Mouse (Mus musculus) embryonic facial prominence, embryonic 15.5 days (tissue): Measurements from ENCODE around the gene 2610507B11Rik. TPM values are rescaled to one million over a fixed set of nuclear protein-coding genes. Genes with fewer than 3 reads are reported as not detected.

Experiments used
- ATAC-seq: fragments of 200-750 bp; cut with Nextera tagmentation; 2 replicates; pipeline ENCODE4 v1.8.0; 2017; ENCODE audit warnings: low read depth, moderate TSS enrichment; ENCODE audit not compliant: insufficient number of reproducible peaks, low FRiP score, low TSS enrichment
- H3K27ac ChIP-seq: fragments of 300-500 bp; sonication (generic); replicated peaks from 2 replicates; pipeline ENCODE4 v1.5.1; 2015; ENCODE audit warnings: mild to moderate bottlenecking, inconsistent platforms
- H3K27me3 ChIP-seq: fragments of 300-500 bp; sonication (generic); 2 replicates; pipeline ENCODE4 v1.6.1; 2015; ENCODE audit warnings: inconsistent platforms
- H3K36me3 ChIP-seq: fragments of 300-500 bp; sonication (generic); 2 replicates; pipeline ENCODE4 v1.6.1; 2015; ENCODE audit warnings: mild to moderate bottlenecking, inconsistent platforms
- H3K4me1 ChIP-seq: fragments of 300-500 bp; sonication (generic); 2 replicates; pipeline ENCODE4 v1.6.1; 2015; ENCODE audit warnings: inconsistent platforms
- H3K4me2 ChIP-seq: fragments of 300-500 bp; sonication (generic); replicated peaks from 2 replicates; pipeline ENCODE4 v1.6.1; 2015; ENCODE audit warnings: mild to moderate bottlenecking, inconsistent platforms
- H3K4me3 ChIP-seq: fragments of 300-500 bp; sonication (generic); replicated peaks from 2 replicates; pipeline ENCODE4 v1.5.1; 2015; ENCODE audit warnings: mild to moderate bottlenecking, inconsistent platforms
- H3K9ac ChIP-seq: fragments of 300-500 bp; sonication (generic); 2 replicates; pipeline ENCODE4 v1.6.1; 2015; ENCODE audit warnings: inconsistent platforms
- H3K9me3 ChIP-seq: fragments of 300-500 bp; sonication (generic); replicated peaks from 2 replicates; pipeline ENCODE4 v1.6.1; 2016; ENCODE audit warnings: inconsistent platforms
- WGBS: fragments of 180-500 bp; shearing (Covaris S2); methylation state at CpG from one replicate; pipeline ENCODE4 v1.1.7; 2015; 5-methylcytosine and 5-hydroxymethylcytosine counted together
- polyA plus RNA-seq: library from polyadenylated mRNA; unstranded; fragments of >200 nt; fragmentation: Nextera tagmentation; extraction: Ambion mirVana; gene quantifications from 2 replicates; pipeline ENCODE4 v1.2.1, GENCODE M21; 2015

The 2610507B11Rik gene
- polyA plus RNA-seq, result 63.8 and 74.0 TPM in 2 replicates

GRCm38 (mm10) chr11:78261380-78262352 is at the start of gene 2610507B11Rik:
TSS of gene 2610507B11Rik (plus strand) at chr11:78261752.
- under 1% methylated on average over 114 of the region's 115 CpGs for WGBS
- H3K4me3 ChIP-seq, result peak within 1 kb of the TSS; percentile 94
- peak; percentile 98 for ATAC-seq
- no peaks in the 10 kb centered on the region for H3K9me3 ChIP-seq
- peak within 1 kb of the TSS; percentile 73 for H3K9ac ChIP-seq
- H3K27ac ChIP-seq, result peak within 1 kb of the TSS; percentile 88
- H3K36me3 ChIP-seq, result peaks cover 30% of the 10 kb centered on the region
- peaks cover 9% of the 10 kb centered on the region; the same call in 1 of the 2 replicates for H3K4me1 ChIP-seq
- peaks cover 4% of the 10 kb centered on the region; the same call in 1 of the 2 replicates for H3K27me3 ChIP-seq
- peak within 1 kb of the TSS; percentile 76 for H3K4me2 ChIP-seq

GRCm38 (mm10) chr11:78213086-78213817 is 48.3 kb upstream of the 2610507B11Rik start:
- ATAC-seq, result no peak
- Histone ChIP-seq H3K4me3 (no peak overlapping the region), H3K36me3 (peaks cover 97% of the 10 kb centered on the region), H3K27me3 (no peaks in the 10 kb centered on the region), H3K9me3 (no peaks in the 10 kb centered on the region), H3K4me1 (no peaks in the 10 kb centered on the region), H3K9ac (no peak overlapping the region), H3K4me2 (no peak overlapping the region), H3K27ac (no peak overlapping the region)
- 94% methylated on average over 14 of the region's 14 CpGs for WGBS

GRCm38 (mm10) chr11:78215709-78216317 is 45.7 kb upstream of the 2610507B11Rik start:
- Histone ChIP-seq H3K4me2 (no peak overlapping the region), H3K4me3 (no peak overlapping the region), H3K9ac (no peak overlapping the region), H3K4me1 (no peaks in the 10 kb centered on the region), H3K27ac (no peak overlapping the region), H3K36me3 (peaks cover 95% of the 10 kb centered on the region), H3K27me3 (no peaks in the 10 kb centered on the region), H3K9me3 (no peaks in the 10 kb centered on the region)
- no peak for ATAC-seq
- WGBS, result 85% methylated on average over 11 of the region's 11 CpGs

- no peak overlapping the region for H3K4me3 ChIP-seq
- H3K27me3 ChIP-seq, result no peaks in the 10 kb centered on the region
- H3K36me3 ChIP-seq, result peaks cover 96% of the 10 kb centered on the region
- ATAC-seq, result no peak
- 82% methylated on average over 4 of the region's 4 CpGs for WGBS
- no peak overlapping the region for H3K9ac ChIP-seq
- no peaks in the 10 kb centered on the region for H3K4me1 ChIP-seq
- H3K9me3 ChIP-seq, result no peaks in the 10 kb centered on the region
- no peak overlapping the region for H3K4me2 ChIP-seq
- no peak overlapping the region for H3K27ac ChIP-seq
Observed at GRCm38 (mm10) chr11:78223586-78223985, 38.0 kb upstream of the 2610507B11Rik start.

- Histone ChIP-seq H3K27ac (no peak overlapping the region), H3K4me3 (no peak overlapping the region), H3K9me3 (no peaks in the 10 kb centered on the region), H3K27me3 (no peaks in the 10 kb centered on the region), H3K9ac (no peak overlapping the region), H3K4me1 (no peaks in the 10 kb centered on the region), H3K4me2 (no peak overlapping the region), H3K36me3 (peaks cover 80% of the 10 kb centered on the region)
- ATAC-seq, result no peak
- 90% methylated on average over 6 of the region's 6 CpGs for WGBS
Observed at GRCm38 (mm10) chr11:78231518-78231917, 30.0 kb upstream of the 2610507B11Rik start.

GRCm38 (mm10) chr11:78240193-78240857 is 21.2 kb upstream of the 2610507B11Rik start:
- peaks cover 16% of the 10 kb centered on the region for H3K36me3 ChIP-seq
- 89% methylated on average over 9 of the region's 9 CpGs for WGBS
- H3K4me1 ChIP-seq, result peaks cover 20% of the 10 kb centered on the region
- no peak overlapping the region for H3K9ac ChIP-seq
- no peak overlapping the region for H3K4me3 ChIP-seq
- no peak for ATAC-seq
- no peak overlapping the region for H3K27ac ChIP-seq
- no peaks in the 10 kb centered on the region for H3K27me3 ChIP-seq
- H3K4me2 ChIP-seq, result no peak overlapping the region
- no peaks in the 10 kb centered on the region for H3K9me3 ChIP-seq

- H3K4me2 ChIP-seq, result peak overlapping the region; percentile 70
Observed at GRCm38 (mm10) chr11:78245261-78245626, 16.3 kb upstream of the 2610507B11Rik start.

GRCm38 (mm10) chr11:78245627-78246317 is 15.8 kb upstream of the 2610507B11Rik start, which contains the start of the genes Sdf2 and Supt6:
TSS of gene Sdf2 (plus strand) at chr11:78245746.
TSS of gene Supt6 (minus strand) at chr11:78245987.
- Histone ChIP-seq H3K9me3 (no peaks in the 10 kb centered on the region), H3K4me2 (peak within 1 kb of the TSS; percentile 70), H3K27me3 (no peaks in the 10 kb centered on the region), H3K4me1 (peaks cover 35% of the 10 kb centered on the region), H3K27ac (peak within 1 kb of the TSS; percentile 98), H3K36me3 (peaks cover 6% of the 10 kb centered on the region), H3K4me3 (peak within 1 kb of the TSS; percentile 97), H3K9ac (peak within 1 kb of the TSS; percentile 84)
- ATAC-seq, result peak; percentile 91
- under 1% methylated on average over 50 of the region's 50 CpGs for WGBS

More at GRCm38 (mm10) chr11:78245261-78245626, 16.3 kb upstream of the 2610507B11Rik start:
- Histone ChIP-seq H3K9me3 (no peaks in the 10 kb centered on the region), H3K27ac (peak overlapping the region; percentile 98), H3K9ac (peak overlapping the region; percentile 84), H3K4me3 (peak overlapping the region; percentile 97), H3K36me3 (peaks cover 7% of the 10 kb centered on the region), H3K4me1 (peaks cover 35% of the 10 kb centered on the region), H3K27me3 (no peaks in the 10 kb centered on the region)
- 0 out of 2 replicates have a peak, but pooled peaks have one; percentile 14 for ATAC-seq
- WGBS, result under 1% methylated on average over 19 of the region's 19 CpGs

- 40% methylated on average over 7 of the region's 7 CpGs for WGBS
- Histone ChIP-seq H3K27ac (peak overlapping the region; percentile 98), H3K4me1 (peaks cover 35% of the 10 kb centered on the region), H3K9ac (peak overlapping the region; percentile 84; the same call in 1 of the 2 replicates), H3K9me3 (no peaks in the 10 kb centered on the region), H3K4me2 (peak overlapping the region; percentile 70), H3K4me3 (peak overlapping the region; percentile 97), H3K27me3 (no peaks in the 10 kb centered on the region), H3K36me3 (peaks cover 10% of the 10 kb centered on the region)
- no peak for ATAC-seq
Observed at GRCm38 (mm10) chr11:78246318-78247011, 15.1 kb upstream of the 2610507B11Rik start.
